Mouse (Mus musculus) telencephalon, adult 2 months (tissue): ENCODE measurements around the gene Aars.
"Not testable (repeated sequence)": the region's sequence is repeated elsewhere in the genome, so short reads cannot be mapped to it uniquely, and the experiment has no call there.

ENCODE experiments used
- DNase-seq: peaks from one replicate; pipeline ENCODE4 v3.0.0-alpha.2; 2011; ENCODE audit warnings: low read depth, low spot score

Gene Aars

DNA sequence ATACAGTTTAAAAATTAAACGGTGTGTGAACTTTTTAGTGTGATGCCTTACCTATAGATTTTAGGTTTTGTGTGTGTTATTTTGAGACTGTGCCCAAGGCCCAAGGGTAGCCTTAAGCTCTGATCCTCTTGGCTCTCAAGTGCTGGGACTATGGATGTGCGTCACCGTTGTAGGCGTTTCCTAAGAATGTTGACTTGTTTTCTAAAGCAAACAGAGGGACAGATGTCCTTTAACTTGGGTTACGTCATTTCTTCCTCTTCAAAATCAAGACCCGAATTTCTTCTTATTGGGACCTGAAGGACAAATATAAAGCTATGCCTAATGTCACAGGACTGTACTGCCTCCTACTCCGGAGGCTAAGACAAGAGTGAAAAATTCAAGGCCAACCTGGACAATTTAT, at the start of gene Aars:
TSS of gene Aars (plus strand) at position 229 of the 400 bp plus-strand sequence.
- DNase-seq, result no peak

DNA sequence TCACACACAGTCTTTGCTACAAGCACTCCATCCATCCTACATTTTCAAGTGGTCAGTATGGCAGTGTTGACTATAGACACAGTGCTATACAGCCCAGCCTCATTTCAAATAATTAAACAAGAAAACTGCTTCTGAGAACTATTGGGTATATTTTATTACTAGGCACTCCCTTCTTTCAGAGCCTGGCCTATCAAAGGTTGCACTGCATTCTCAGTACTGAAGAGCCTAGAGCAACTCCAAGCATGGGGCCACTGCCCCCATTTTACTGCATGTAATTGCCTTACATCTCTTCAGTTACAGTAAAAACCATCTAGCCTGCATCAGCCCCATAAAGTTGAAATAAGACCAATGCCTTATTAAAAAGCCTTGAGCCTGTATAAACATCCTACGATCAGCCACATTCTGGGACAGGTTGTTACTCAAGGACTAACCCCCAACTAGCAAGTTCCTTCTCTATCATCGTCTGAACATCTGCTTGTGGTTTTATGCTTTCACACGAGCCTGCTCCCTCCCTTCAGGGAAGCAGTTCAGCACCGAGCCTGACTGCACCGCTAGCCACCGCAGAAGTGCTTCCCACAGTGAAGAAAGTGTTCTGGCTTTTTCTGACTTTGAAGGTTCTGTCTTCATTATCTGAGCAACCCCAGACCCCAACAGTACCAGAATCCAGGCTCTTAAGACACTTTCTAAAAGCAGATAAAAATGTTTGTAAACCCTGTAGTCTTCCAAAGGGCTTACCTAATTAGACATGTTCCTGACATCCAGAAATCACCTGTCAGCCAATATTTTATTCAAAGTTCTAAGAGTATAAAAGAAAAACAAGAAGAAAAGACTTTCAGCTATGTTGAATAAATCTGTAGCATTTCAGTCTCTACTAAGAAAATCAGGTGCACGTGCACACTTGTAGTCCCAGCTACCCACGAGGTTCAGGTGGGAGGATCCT, 44.9 kb upstream of the Aars start:
- DNase-seq, result no peak

DNA sequence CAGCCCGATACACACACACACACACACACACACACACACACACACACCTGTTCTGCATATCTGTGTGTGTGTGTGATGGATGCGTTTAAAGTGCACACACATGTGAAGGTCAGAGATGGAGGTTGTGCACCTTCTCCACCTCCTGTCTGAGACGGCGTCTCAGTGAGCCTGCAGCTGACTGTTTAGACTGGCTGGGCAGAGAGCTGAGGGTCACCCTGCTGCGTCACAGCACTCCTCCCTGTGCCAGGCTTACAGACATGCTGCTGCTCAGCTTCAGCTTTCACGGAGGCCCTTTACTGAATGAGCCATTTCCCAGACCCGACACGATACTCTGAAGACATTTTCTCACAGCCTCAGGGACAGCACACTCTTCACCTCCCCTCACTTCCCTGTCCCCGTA, 42.9 kb upstream of the Aars start:
- DNase-seq, result no peak

DNA sequence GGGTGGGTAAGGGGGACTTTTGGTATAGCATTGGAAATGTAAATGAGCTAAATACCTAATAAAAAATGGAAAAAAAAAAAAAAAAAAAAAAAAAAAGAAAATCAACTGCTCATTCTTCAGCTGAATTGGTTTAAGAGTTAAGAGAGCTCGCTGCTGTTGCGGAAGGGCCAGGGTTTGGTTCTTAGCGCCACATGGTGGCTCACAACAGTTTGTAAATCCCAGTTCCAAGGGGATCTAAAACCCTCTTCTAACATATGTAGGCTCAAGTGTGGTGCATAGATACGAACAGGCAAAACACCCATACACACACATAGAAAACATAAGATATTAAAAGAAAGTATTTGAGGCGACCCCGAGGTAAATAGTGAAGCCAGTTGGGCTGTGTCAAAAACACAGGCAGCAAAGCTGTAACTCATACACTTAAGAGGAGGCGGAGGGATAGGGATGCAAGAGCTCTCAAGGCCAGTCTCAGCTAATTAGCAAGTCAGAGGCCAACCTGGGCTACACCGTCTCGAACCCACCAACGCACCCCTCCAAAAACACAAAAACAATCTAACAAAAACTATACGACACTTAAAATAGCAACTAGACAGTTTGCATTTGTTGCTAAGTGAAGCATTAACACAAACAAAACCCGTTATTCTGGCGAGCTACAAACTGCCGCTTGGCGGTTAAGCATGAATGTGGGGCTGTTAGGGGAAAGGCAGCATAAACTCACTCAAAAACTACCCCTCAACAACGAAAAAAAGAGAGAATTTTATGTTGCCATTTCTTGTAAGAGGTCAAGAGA, 36.1 kb upstream of the Aars start:
- DNase-seq, result no peak

DNA sequence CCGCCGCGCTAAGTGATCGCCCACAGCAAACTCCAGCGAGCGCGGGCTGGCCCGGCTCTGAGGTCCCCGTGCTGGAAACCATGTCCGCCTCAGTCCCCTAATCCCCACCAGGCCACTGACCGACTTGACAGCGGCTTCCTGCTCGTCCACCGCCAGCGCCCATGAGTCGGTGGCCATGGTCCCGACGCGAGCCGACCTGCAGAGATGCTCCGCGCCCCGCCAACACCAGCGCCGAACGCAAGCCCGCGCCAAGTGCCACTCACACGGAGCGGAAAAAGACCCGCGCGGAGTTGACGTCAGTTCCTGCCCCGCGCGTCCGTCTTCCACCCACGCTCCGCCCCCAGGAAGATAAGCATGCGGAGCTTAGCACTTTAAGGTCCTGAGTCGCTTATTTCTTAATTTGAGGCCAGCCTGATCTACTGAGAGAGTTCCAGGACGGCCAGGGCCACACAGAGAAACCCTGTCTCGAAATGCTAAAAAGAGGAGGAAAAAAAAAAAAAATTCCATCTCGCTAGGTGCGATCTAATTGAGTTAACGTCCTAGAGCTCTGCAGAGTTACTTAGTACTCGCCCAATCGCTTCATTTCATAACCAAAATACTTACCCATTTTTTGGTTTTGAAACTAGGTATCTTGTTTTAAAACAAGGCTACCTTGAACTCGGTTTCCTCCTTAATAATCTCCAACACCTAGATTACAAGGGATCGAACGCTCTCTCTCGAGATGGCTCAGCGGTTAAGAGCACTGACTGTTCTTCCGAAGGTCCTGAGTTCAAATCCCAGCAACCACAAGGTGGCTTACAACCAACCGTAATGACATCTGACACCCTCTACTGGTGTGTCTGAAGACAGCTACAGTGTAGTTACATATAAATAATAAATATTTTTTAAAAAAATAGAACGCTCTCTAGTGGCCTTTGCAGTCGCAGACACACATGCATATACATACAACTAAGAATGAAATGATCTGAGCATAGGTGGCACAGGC, 35.1 kb upstream of the Aars start, which contains the start of gene Ddx19a:
TSS of gene Ddx19a (minus strand) at position 254 of the 985 bp plus-strand sequence.
- DNase-seq, result peak; percentile 88

DNA sequence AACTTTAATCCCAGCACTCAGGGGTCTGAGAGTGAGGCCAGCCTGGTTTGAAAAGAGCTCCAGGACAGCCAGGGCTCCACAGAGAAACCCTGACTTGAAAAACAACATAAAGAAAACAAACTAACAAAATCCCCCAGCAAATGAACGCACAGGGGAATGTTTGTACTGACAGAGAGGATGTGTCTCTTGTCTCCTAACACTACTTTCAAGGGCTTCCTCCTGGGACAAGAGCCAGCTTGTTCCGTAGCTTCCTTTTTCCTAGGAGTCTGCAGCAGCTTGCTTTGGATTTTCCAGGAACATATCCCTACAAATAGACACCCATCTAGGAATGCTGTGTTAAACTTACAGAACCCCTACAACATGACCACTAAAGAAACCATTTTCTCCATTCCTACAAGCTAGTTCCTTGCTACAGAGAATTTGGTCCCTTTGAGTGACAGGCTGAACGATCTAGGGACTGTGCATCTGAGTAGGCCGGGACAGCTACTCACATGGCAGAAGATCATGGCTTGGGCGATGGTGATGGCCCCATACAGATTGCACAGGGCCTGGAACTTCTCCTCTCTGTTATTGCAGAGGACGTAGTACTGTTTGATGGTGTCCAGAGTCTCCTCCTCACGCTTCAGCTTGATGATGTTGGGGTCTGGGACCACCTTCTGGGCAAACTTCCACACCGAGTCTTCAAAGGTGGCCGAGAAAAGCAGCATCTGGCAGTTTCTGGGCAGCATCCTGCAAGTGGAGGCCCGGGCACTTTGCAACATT, 22.5 kb upstream of the Aars start:
- not testable (repeated sequence) for DNase-seq

DNA sequence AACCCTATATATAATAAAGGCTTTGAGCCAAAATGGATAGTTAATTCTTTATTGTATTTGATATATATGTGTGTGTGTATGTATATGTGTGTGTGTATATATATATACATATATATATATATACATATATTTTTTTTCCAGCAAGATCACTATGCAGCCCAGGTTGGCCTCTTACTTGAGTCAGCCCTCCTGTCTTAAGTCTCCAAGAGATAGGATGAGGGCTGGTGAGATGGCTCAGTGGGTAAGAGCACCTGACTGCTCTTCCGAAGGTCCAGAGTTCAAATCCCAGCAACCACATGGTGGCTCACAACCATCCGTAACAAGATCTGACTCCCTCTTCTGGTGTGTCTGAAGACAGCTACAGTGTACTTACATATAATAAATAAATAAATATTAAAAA, 6.3 kb upstream of the Aars start:
- not testable (repeated sequence) for DNase-seq

DNA sequence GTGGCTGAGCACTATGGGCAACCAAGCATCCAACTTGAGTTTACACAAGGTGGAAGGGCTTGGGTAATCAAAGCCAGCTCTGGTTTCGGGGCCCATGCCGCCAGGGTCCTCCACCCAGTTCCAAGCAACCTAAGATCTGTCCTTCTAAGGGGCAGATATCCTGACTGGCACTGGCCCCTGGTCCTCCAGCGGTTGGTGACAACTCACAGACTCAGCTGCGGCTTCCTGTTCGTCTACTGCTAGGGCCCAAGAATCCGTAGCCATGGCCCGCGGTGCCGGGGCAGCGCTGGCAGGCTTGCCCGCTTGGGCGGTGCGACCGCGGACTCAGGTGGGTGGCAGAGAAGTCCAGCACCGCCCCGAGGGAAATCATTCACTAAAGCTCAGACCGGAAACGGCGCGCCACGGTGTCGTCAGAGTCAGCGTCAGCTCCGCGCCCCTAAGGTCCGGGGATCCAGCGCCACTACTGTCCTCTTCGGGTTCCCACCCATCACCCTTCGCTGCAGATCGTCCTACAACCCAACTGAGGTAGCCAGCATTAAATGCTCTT, 5.5 kb upstream of the Aars start:
- peak; percentile 89 for DNase-seq

DNA sequence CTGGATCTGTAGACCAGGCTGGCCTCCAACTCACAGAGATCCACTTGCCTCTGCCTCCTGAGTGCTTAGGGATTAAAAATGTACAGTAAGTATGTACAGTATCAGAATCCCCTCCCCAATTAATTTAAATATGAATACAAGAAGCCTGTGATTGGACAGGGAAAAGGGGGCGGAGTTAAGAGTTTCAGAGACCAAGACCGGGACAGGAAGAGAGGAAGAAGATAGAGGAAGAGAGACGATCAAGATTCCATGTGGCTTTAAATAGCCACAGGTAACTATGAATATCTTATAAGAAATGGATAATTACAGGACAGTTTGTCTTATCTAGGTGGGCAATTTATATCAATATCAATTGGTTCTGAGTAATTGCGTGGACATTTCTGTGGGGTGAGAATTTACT, 3.4 kb upstream of the Aars start:
- no peak for DNase-seq

DNA sequence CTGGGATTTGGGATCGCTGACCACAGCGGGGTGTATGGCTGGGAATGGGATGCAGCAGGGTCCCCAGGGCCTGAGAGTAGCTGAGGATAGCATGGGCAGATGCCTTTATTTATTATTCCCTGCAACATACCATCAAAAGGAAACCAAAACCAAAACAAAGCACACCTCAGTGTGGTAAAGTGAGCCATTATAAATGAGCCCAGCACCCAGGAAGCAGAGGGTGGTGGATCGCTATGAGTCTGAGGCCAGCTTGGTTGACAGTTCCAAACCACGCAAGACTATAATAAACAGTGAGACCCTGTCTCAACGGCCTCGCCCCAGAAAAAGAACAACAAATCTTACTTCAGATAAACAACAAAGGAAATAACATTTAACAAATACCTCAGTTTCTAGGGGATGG, 2.9 kb upstream of the Aars start:
- no peak for DNase-seq

DNA sequence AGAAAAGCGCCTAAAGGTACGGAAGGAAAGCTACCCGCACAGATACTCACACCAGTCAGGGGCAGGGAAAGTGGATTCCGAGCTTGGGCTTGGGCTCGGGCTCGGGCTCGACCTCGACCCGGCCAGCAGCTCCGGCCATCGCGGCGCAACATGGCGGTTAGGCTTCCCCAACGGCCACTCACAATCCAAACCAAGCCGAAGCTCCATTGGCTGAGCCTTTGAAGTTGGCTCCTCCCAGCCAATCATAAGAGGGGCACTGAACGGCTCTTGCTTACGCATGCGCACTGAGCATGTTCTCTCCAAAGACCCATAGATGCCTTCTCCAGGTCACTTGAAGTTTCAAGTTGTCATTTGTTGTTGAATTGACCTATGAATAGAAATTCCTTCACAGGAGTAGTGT, 1.4 kb upstream of the Aars start, which contains the start of gene Ddx19b:
TSS of gene Ddx19b (minus strand) at position 180 of the 400 bp plus-strand sequence.
- DNase-seq, result no peak

DNA sequence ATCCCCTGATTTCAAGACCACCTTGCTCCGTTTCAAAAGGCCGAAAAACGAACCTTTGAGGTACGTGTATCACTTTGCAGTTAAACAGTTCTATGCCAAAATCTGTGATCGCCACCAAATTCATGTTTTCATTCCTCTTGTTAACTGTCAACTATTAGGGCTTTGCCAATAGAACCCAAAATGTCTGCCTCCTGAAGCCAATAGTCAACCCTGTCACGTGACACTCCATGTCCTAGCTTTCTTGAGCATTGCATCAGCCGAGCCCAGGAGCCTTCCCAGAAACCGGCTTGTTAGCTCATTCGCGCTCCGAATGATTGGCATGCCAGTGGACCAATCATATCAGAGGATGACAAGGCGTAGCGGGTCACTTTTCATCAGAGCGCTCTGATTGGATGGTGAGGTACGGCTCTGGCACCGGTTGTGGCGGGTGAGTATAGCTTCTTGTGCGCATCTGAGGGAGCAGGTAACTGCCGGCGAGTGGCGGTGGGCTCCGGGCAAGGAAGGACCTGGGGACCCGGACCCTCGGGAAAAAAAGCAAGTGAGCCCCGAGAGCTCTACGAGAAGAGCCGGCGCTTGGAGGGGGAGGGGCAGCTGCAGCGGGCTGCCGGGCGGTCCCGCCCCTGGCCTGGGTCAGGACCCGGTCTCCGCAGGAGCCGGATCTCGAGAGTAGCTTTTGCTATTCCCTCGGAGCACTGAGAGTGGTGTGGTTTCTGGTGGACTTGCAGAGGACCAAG, 705 bp downstream of the Aars start:
- peak; percentile 100 for DNase-seq

DNA sequence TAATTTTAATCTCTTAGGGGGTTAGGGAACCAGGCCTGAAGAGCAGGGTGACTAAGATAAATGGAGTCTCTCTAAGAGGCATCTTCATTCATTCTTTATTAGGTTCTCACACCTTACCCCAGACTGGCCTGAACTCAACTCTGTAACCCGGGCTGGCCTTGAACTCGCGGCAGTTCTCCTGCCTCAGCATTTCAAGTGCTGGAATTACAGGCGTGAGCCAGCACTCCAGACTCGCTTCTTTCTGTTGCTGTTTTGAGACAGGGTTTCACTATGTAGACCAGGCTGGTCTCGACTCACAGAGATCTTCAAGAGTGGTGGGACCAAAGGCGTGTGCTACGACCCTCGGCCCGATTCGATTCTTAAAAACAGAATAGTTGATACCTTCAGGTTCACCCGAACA, 1.3 kb downstream of the Aars start:
- no peak for DNase-seq

DNA sequence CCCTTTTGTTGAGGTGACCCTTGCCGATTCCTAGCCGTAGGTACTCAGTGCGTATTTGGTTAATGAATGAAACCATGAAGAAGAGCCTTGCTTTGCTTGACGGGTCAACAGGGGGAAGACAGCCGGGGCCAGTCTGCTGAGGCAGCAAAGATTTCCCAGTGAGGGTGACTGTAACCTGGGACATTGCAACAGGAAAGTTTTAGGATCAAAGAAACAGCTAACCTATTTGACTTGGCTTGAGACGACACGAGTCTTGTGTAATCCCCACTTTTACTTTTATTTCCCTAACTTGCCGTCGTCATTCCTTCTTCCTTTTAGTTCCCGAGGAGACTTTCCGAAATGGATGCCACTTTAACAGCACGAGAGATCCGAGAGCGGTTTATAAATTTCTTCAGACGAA, 3.6 kb downstream of the Aars start:
- no peak for DNase-seq

DNA sequence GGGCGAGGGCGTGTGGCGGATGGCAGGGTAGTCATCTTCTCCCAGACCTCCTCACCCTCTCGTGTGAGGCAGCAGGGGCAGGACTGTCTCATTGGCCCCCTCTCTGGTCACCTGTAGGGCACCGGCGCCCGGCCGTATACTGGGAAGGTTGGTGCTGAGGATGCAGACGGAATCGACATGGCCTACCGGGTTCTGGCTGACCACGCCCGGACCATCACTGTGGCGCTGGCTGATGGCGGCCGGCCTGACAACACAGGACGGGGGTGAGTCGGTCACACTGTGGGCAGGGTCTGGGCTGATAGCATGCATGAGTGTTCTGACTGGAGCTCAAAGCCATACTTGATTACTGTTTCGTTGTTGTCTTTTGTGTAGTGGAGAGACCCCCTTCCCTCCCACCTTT, 9.6 kb downstream of the Aars start:
- DNase-seq, result no peak

DNA sequence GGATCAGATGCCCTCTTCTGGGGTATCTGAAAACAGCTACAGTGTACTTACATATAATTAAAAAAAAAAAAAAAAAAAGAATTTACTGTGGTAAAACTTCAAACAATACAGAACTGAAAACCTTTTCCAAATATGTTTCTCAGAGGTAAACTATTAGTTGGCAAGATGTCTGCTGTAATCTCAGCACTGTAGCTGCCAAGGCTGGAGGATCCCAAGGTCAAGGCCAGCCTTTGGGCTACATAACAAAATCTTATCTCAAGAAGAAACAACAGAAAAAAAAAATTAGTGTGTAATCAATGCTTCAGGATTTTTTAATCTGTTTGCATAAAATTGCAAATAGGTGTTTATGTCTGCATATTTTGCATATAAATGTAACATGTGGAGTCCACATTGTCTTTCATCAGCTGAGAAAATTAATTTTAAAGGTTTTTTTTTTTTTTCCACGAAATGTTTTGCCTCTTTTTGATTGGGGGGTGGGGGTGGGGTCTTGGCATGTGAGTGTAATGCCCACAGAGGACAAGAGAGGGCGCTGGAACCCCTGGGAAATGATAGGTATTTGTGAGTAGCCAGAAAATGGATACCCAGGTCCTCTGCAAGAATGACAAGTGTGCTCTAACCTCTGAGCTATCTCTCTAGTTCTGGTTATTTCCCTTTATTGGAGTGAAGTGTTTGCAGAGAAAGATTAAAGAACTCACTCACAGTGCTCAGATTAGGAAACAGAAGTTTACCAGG, 11.2 kb downstream of the Aars start:
- no peak for DNase-seq

DNA sequence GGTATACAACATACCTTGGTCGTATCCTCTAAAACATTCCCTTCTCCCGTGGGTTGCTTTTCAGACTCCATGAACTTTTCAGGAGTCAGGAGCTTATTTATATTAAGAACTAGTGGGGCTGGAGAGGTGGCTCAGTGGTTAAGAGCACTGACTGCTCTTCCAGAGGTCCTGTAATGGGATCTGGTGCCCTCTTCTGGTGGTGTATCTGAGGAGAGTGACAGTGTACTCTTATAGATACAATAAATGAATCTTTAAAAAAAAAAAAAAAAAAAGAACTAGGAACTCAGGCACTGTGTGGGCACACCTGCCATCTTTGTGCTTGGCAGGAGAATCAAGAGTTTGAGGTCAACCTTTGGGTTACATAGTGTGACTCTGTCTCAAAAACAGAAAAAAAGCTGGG, 15.8 kb downstream of the Aars start:
- no peak for DNase-seq

DNA sequence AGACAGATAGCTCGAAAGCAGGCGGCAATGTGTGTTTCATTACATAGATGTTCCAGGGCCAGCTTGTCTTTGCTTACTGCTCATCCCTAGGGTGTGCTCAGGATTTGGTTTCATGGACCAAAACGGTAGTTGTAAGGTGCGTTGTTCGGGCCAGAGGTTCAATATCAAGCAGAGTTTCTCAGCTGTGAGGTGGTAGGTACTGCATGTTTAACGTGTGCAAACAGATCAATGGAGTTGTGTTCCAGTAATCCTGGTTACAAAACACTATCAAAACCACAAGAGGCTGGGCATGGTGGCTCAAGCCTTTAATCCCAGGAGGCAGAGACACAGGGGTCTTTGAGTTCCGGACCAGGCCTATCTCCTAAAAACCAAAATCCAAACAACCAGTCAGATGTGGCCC, 16.2 kb downstream of the Aars start:
- no peak for DNase-seq
